Mouse (Mus musculus): ENCODE measurements at regions not wholly inside any gene's neighbourhood (a gene's known extent, or its start where the extent isn't known, plus 50 kb on each side); places are given as distances from the start of the nearest gene placed in this dataset.

- DNase-seq: no peak
These were observed 237.5 kb upstream of the Zic3 start for GRCm38 (mm10) chrX:57784959-57785358.

GRCm38 (mm10) chrX:57787615-57788014, 234.9 kb upstream of the Zic3 start:
- no peak for DNase-seq

GRCm38 (mm10) chrX:57797956-57798355, 224.5 kb upstream of the Zic3 start:
- DNase-seq: no peak

- no peak for DNase-seq
These were observed 224.1 kb upstream of the Zic3 start for GRCm38 (mm10) chrX:57798394-57798793.

- DNase-seq: peak; percentile 0 to 1
These were observed 223.6 kb upstream of the Zic3 start for GRCm38 (mm10) chrX:57798869-57799268.
